Mouse (Mus musculus) kidney, postnatal 0 days (tissue): ENCODE measurements around the gene 1700001C02Rik. TPM values are rescaled to one million over a fixed set of nuclear protein-coding genes. Genes with fewer than 3 reads are reported as not detected.

Source experiments
- ATAC-seq: fragments of 200-750 bp; cut with Nextera tagmentation; replicated peaks from 2 replicates; pipeline ENCODE4 v1.8.0; 2017; ENCODE audit warnings: low read depth, moderate number of reproducible peaks, moderate TSS enrichment, moderate library complexity; ENCODE audit not compliant: low FRiP score
- DNase-seq: peaks from one replicate; pipeline ENCODE4 v3.0.0-alpha.2; 2016; ENCODE audit warnings: low spot score
- H3K27ac ChIP-seq: fragments of 300-500 bp; sonication (generic); 2 replicates; pipeline ENCODE4 v1.5.1; 2014; ENCODE audit warnings: mild to moderate bottlenecking
- H3K27me3 ChIP-seq: fragments of 300-500 bp; sonication (generic); 2 replicates; pipeline ENCODE4 v1.6.1; 2014; ENCODE audit warnings: low read length, mixed read lengths; ENCODE audit not compliant: insufficient read depth
- H3K36me3 ChIP-seq: fragments of 300-500 bp; sonication (generic); 2 replicates; pipeline ENCODE4 v1.6.1; 2014; ENCODE audit warnings: low read length, mixed read lengths; ENCODE audit not compliant: insufficient read depth
- H3K4me1 ChIP-seq: fragments of 300-500 bp; sonication (generic); replicated peaks from 2 replicates; pipeline ENCODE4 v1.6.1; 2014; ENCODE audit warnings: antibody characterized with exemption, low read length, mixed read lengths; ENCODE audit not compliant: insufficient read depth
- H3K4me2 ChIP-seq: fragments of 300-500 bp; sonication (generic); 2 replicates; pipeline ENCODE4 v1.6.1; 2014; ENCODE audit warnings: mild to moderate bottlenecking, low read length, moderate library complexity, mixed read lengths
- H3K4me3 ChIP-seq: fragments of 300-500 bp; sonication (generic); replicated peaks from 2 replicates; pipeline ENCODE4 v1.5.1; 2014; ENCODE audit warnings: low read depth, low read length
- H3K9ac ChIP-seq: fragments of 300-500 bp; sonication (generic); 2 replicates; pipeline ENCODE4 v1.6.1; 2014; ENCODE audit warnings: low read depth, low read length
- H3K9me3 ChIP-seq: fragments of 300-500 bp; sonication (generic); replicated peaks from 2 replicates; pipeline ENCODE4 v1.6.1; 2016; ENCODE audit warnings: low read length, inconsistent platforms, mixed read lengths
- CTCF ChIP-seq: IDR thresholded peaks from 2 replicates; pipeline ENCODE4 v1.5.1; 2016; ENCODE audit warnings: antibody characterized with exemption, low read depth, mild to moderate bottlenecking, moderate library complexity
- WGBS: fragments of 180-500 bp; shearing (Covaris S2); extraction: QIAGEN DNeasy Blood & Tissue Kit; methylation state at CpG from one replicate; pipeline ENCODE4 v1.1.7; 2014; 5-methylcytosine and 5-hydroxymethylcytosine counted together
- polyA plus RNA-seq: library from polyadenylated mRNA; unstranded; fragments of >200 nt; fragmentation: Nextera tagmentation; extraction: Ambion mirVana; gene quantifications from 2 replicates; pipeline ENCODE4 v1.2.1, GENCODE M21; 2015

1700001C02Rik gene
- polyA plus RNA-seq, 1 experiment from 2014 or later: not detected

GRCm38 (mm10) chr5:30490215-30490614, 24.4 kb downstream of the 1700001C02Rik start:
- Histone ChIP-seq H3K4me1 (no peaks in the 10 kb centered on the region), H3K27me3 (no peaks in the 10 kb centered on the region), H3K4me3 (no peak overlapping the region), H3K36me3 (no peaks in the 10 kb centered on the region), H3K4me2 (no peak overlapping the region), H3K27ac (no peak overlapping the region), H3K9ac (no peak overlapping the region), H3K9me3 (no peaks in the 10 kb centered on the region)
- no peak for TF ChIP-seq CTCF
- DNase-seq (no peak), ATAC-seq (no peak)

- DNase-seq (peak; percentile 40), ATAC-seq (no peak)
- TF ChIP-seq CTCF: no peak
- Histone ChIP-seq H3K9me3 (no peaks in the 10 kb centered on the region), H3K27ac (no peak overlapping the region), H3K9ac (no peak overlapping the region), H3K27me3 (no peaks in the 10 kb centered on the region), H3K4me3 (no peak overlapping the region), H3K4me2 (no peak overlapping the region), H3K4me1 (no peaks in the 10 kb centered on the region), H3K36me3 (no peaks in the 10 kb centered on the region)
- WGBS: 60% methylated on average over 5 of the region's 5 CpGs
Observed at GRCm38 (mm10) chr5:30490845-30491244, 25.0 kb downstream of the 1700001C02Rik start.

GRCm38 (mm10) chr5:30493723-30494122, 27.9 kb downstream of the 1700001C02Rik start:
- no peaks in the 10 kb centered on the region for H3K9me3 ChIP-seq
- no peaks in the 10 kb centered on the region for H3K27me3 ChIP-seq
- no peak overlapping the region for H3K4me3 ChIP-seq
- no peak overlapping the region for H3K4me2 ChIP-seq
- DNase-seq (no peak), ATAC-seq (no peak)
- H3K36me3 ChIP-seq: no peaks in the 10 kb centered on the region
- WGBS: 69% methylated on average over 7 of the region's 7 CpGs
- no peaks in the 10 kb centered on the region for H3K4me1 ChIP-seq
- no peak overlapping the region for H3K9ac ChIP-seq
- TF ChIP-seq CTCF: no peak
- no peak overlapping the region for H3K27ac ChIP-seq

GRCm38 (mm10) chr5:30494606-30495005, 28.8 kb downstream of the 1700001C02Rik start:
- Histone ChIP-seq H3K9me3 (no peaks in the 10 kb centered on the region), H3K4me2 (no peak overlapping the region), H3K4me1 (no peaks in the 10 kb centered on the region), H3K27me3 (no peaks in the 10 kb centered on the region), H3K9ac (no peak overlapping the region), H3K36me3 (no peaks in the 10 kb centered on the region), H3K4me3 (no peak overlapping the region), H3K27ac (no peak overlapping the region)
- no peak for DNase-seq
- TF ChIP-seq CTCF: no peak
- ATAC-seq: no peak
- WGBS: 71% methylated on average over 7 of the region's 7 CpGs

- H3K27ac ChIP-seq: no peak overlapping the region
- no peak for ATAC-seq
Observed at GRCm38 (mm10) chr5:30495288-30495687, 29.4 kb downstream of the 1700001C02Rik start.

GRCm38 (mm10) chr5:30496821-30497220, 31.0 kb downstream of the 1700001C02Rik start:
- Histone ChIP-seq H3K27me3 (no peaks in the 10 kb centered on the region), H3K4me1 (no peaks in the 10 kb centered on the region), H3K9ac (no peak overlapping the region), H3K27ac (no peak overlapping the region), H3K4me2 (no peak overlapping the region), H3K9me3 (no peaks in the 10 kb centered on the region), H3K36me3 (no peaks in the 10 kb centered on the region), H3K4me3 (no peak overlapping the region)
- TF ChIP-seq CTCF: no peak
- DNase-seq (no peak), ATAC-seq (no peak)
- WGBS: 84% methylated on average over 8 of the region's 8 CpGs

More at GRCm38 (mm10) chr5:30495288-30495687, 29.4 kb downstream of the 1700001C02Rik start:
- Histone ChIP-seq H3K27me3 (no peaks in the 10 kb centered on the region), H3K4me1 (no peaks in the 10 kb centered on the region), H3K9me3 (no peaks in the 10 kb centered on the region), H3K36me3 (no peaks in the 10 kb centered on the region), H3K4me2 (no peak overlapping the region), H3K9ac (no peak overlapping the region), H3K4me3 (no peak overlapping the region)
- TF ChIP-seq CTCF: no peak
- DNase-seq: no peak
- 93% methylated on average over 2 of the region's 2 CpGs for WGBS

GRCm38 (mm10) chr5:30497299-30497698, 31.5 kb downstream of the 1700001C02Rik start:
- H3K4me3 ChIP-seq: no peak overlapping the region
- H3K27ac ChIP-seq: no peak overlapping the region
- H3K4me2 ChIP-seq: no peak overlapping the region
- DNase-seq: no peak
- WGBS: 65% methylated on average over 7 of the region's 7 CpGs
- H3K4me1 ChIP-seq: no peaks in the 10 kb centered on the region
- no peak overlapping the region for H3K9ac ChIP-seq
- no peaks in the 10 kb centered on the region for H3K36me3 ChIP-seq
- H3K27me3 ChIP-seq: no peaks in the 10 kb centered on the region
- ATAC-seq: no peak
- TF ChIP-seq CTCF: no peak
- H3K9me3 ChIP-seq: no peaks in the 10 kb centered on the region
